Mouse (Mus musculus) olfactory bulb, adult 2 months (tissue): ENCODE data around the gene Ncan.

Experiments used
- CTCF ChIP-seq: fragments of 200-500 bp; IDR thresholded peaks from 2 replicates; pipeline ENCODE4 v1.5.1; 2012; ENCODE audit warnings: low read depth, mild to moderate bottlenecking, low read length, moderate library complexity; ENCODE audit not compliant: insufficient read depth
- POLR2A ChIP-seq: fragments of 200-500 bp; IDR thresholded peaks from 2 replicates; pipeline ENCODE4 v1.6.1; 2012; ENCODE audit warnings: mild to moderate bottlenecking, low read depth, low read length, moderate library complexity; ENCODE audit not compliant: insufficient read depth

GRCm38 (mm10) chr8:70083285-70083684, 37.4 kb downstream of the Ncan start, which contains the start of gene Hapln4:
- TF ChIP-seq POLR2A = no peak
- no peak for TF ChIP-seq CTCF
